Mouse (Mus musculus): ENCODE measurements at regions not wholly inside any gene's neighbourhood (a gene's known extent, or its start where the extent isn't known, plus 50 kb on each side); places are given as distances from the start of the nearest gene placed in this dataset.

- DNase-seq (ENCODE audit: low read depth, low spot score) = no peak
These were observed 69.5 kb downstream of the Ephb3 start for GRCm38 (mm10) chr16:21274012-21274528.

- DNase-seq (ENCODE audit: low read depth, low spot score) = no peak
These were observed 73.3 kb downstream of the Ephb3 start for GRCm38 (mm10) chr16:21277789-21278342.

- DNase-seq (ENCODE audit: low read depth, low spot score) = no peak
These were observed 73.8 kb downstream of the Ephb3 start for GRCm38 (mm10) chr16:21278387-21278786.

GRCm38 (mm10) chr16:21280200-21280627, 75.7 kb downstream of the Ephb3 start:
- no peak for DNase-seq (ENCODE audit: low read depth, low spot score)

- no peak for DNase-seq (ENCODE audit: low read depth, low spot score)
These were observed 77.6 kb downstream of the Ephb3 start for GRCm38 (mm10) chr16:21281958-21282730.

- no peak for DNase-seq (ENCODE audit: low read depth, low spot score)
These were observed 81.5 kb downstream of the Ephb3 start for GRCm38 (mm10) chr16:21286099-21286498.

- no peak for DNase-seq (ENCODE audit: low read depth, low spot score)
These were observed 85.0 kb downstream of the Ephb3 start for GRCm38 (mm10) chr16:21289528-21289927.

GRCm38 (mm10) chr16:21293010-21293409, 88.5 kb downstream of the Ephb3 start:
- no peak for DNase-seq (ENCODE audit: low read depth, low spot score)

- no peak for DNase-seq (ENCODE audit: low read depth, low spot score)
These were observed 89.0 kb downstream of the Ephb3 start for GRCm38 (mm10) chr16:21293569-21293968.

GRCm38 (mm10) chr16:21294677-21295411, 90.3 kb downstream of the Ephb3 start:
- DNase-seq (ENCODE audit: low read depth, low spot score) = no peak

- DNase-seq (ENCODE audit: low read depth, low spot score) = no peak
These were observed 91.6 kb downstream of the Ephb3 start for GRCm38 (mm10) chr16:21295956-21296733.

- no peak for DNase-seq (ENCODE audit: low read depth, low spot score)
These were observed 92.2 kb downstream of the Ephb3 start for GRCm38 (mm10) chr16:21296786-21297185.

- no peak for DNase-seq (ENCODE audit: low read depth, low spot score)
These were observed 94.3 kb downstream of the Ephb3 start for GRCm38 (mm10) chr16:21298866-21299265.

- DNase-seq (ENCODE audit: low read depth, low spot score) = no peak
These were observed 101.3 kb downstream of the Ephb3 start for GRCm38 (mm10) chr16:21305859-21306258.

- no peak for DNase-seq (ENCODE audit: low read depth, low spot score)
These were observed 104.0 kb downstream of the Ephb3 start for GRCm38 (mm10) chr16:21308513-21308912.

- no peak for DNase-seq (ENCODE audit: low read depth, low spot score)
These were observed 106.4 kb downstream of the Ephb3 start for GRCm38 (mm10) chr16:21310636-21311615.

GRCm38 (mm10) chr16:21311781-21312180, 107.2 kb downstream of the Ephb3 start:
- DNase-seq (ENCODE audit: low read depth, low spot score) = no peak

GRCm38 (mm10) chr16:21315751-21316151, 107.2 kb upstream of the Vps8 start:
- no peak for DNase-seq (ENCODE audit: low read depth, low spot score)

- no peak for DNase-seq (ENCODE audit: low read depth, low spot score)
These were observed 104.8 kb upstream of the Vps8 start for GRCm38 (mm10) chr16:21318009-21318639.
